Mouse (Mus musculus) neutrophil, adult 65 days (primary cell): ENCODE results near the gene Olfr1029. TPM values are rescaled to one million over a fixed set of nuclear protein-coding genes. Genes with fewer than 3 reads are reported as not detected.

ENCODE experiments used
- total RNA-seq: library from RNA; stranded (reverse); gene quantifications from 2 replicates; pipeline ENCODE4 v1.2.4, GENCODE M21; 2023

The Olfr1029 gene
- not detected in 2 replicates for total RNA-seq

GRCm38 (mm10) chr2:85973595-85973994 lies at the start of gene Olfr1029:
Olfr1029 (plus strand) TSS chr2:85973895.

DNA sequence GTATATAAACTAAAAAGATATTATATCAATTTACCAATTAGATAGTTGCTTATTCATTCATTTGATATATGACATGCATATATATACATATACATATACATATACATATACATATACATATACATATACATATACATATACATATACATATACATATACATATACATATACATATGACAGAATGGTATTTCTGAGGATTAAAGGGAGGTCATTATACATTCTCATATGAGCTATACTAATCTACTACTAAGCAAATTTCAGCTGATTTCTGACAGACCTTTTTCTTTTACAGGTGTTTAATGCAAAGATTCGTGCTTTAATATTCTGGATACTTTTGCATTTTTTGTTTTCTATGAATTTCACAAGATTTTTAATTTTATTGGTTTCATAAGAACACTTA lies 23.6 kb upstream of the Olfr1029 start, which contains the start of gene Olfr1028:
Gene Olfr1028 (plus strand): TSS at position 301 of the 400 bp plus-strand sequence.

GRCm38 (mm10) chr2:85978976-85979375 lies 5.3 kb downstream of the Olfr1029 start, which contains the start of gene Olfr1030:
Olfr1030 (plus strand) TSS chr2:85979276.

DNA sequence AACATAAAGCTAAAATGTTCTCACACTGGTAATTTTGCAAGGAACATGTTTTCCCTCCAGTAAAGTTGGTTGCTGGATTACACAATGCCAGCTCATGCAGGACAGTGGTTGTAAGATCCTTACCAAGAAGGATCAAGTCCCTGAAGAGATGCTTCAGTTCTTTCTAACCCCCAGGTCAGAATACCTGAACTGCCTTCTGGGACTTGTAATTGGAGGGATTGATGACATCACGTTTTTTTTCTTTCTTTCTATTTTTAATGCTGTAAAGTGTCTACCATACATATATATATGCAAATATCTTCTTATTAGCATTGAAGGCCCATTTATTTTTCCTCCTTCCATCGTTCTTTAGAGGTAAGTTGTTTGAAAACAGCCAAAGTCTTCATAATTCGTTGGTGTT lies 16.3 kb downstream of the Olfr1029 start, which contains the start of gene Olfr1031:
Gene Olfr1031 (plus strand): TSS at position 301 of the 400 bp plus-strand sequence.

DNA sequence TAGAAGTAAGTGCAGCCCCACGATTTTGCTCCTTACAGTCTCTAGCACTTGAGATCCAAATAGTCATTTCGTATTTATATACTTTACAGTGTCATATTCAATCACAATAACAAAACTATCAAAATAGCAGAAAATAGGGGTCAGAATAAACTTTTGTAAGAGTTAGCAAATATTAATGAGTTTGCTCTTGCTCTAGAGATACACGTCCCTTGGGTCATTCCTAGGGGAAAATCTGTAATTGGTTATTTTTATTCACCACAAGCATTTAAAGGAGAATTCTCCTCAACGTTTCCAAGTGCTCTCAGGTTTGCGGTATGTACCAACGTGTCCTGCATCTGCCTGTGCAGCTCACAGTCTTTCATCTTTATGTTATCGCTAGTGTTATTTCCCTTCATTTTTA lies 31.5 kb downstream of the Olfr1029 start, which contains the start of gene Olfr1032:
Gene Olfr1032 (plus strand): TSS at position 301 of the 400 bp plus-strand sequence.

GRCm38 (mm10) chr2:86020406-86020805 lies 46.7 kb downstream of the Olfr1029 start, which contains the start of gene Olfr1033:
Olfr1033 (plus strand) TSS chr2:86020633.

Other genes with a start within 250 kb of the Olfr1029 start
- not detected in 2 replicates for gene Olfr1012, start 211.1 kb upstream of the Olfr1029 start, total RNA-seq
- gene Olfr1013, start 206.8 kb upstream of the Olfr1029 start, total RNA-seq: not detected in 2 replicates
- not detected in 2 replicates for gene Olfr1014, start 201.2 kb upstream of the Olfr1029 start, total RNA-seq
- not detected in 2 replicates for gene Olfr1015, start 191.9 kb upstream of the Olfr1029 start, total RNA-seq
- not detected in 2 replicates for gene Olfr1016, start 171.4 kb upstream of the Olfr1029 start, total RNA-seq
- gene Olfr1018, start 155.4 kb upstream of the Olfr1029 start, total RNA-seq: not detected in 2 replicates
- not detected in 2 replicates for gene Olfr1019, start 128.4 kb upstream of the Olfr1029 start, total RNA-seq
- not detected in 2 replicates for gene Olfr1020, start 126.9 kb upstream of the Olfr1029 start, total RNA-seq
- gene Olfr1022, start 105.3 kb upstream of the Olfr1029 start, total RNA-seq: not detected in 2 replicates
- gene Olfr1023, start 88.3 kb upstream of the Olfr1029 start, total RNA-seq: not detected in 2 replicates
- not detected in 2 replicates for gene Olfr1024, start 68.8 kb upstream of the Olfr1029 start, total RNA-seq
- not detected in 2 replicates for gene Olfr1025-ps1, start 58.7 kb upstream of the Olfr1029 start, total RNA-seq
- not detected in 2 replicates for gene Olfr1026, start 52.3 kb upstream of the Olfr1029 start, total RNA-seq
- 0.13 TPM in 1 of 2 replicates, not detected in the other for gene Olfr1028, start 23.5 kb upstream of the Olfr1029 start, total RNA-seq
- not detected in 2 replicates for gene Olfr1030, start 5.4 kb downstream of the Olfr1029 start, total RNA-seq
- gene Olfr1031, start 16.4 kb downstream of the Olfr1029 start, total RNA-seq: not detected in 2 replicates
- not detected in 2 replicates for gene Olfr1032, start 31.6 kb downstream of the Olfr1029 start, total RNA-seq
- gene Olfr1033, start 46.7 kb downstream of the Olfr1029 start, total RNA-seq: not detected in 2 replicates
- gene Olfr1034, start 72.0 kb downstream of the Olfr1029 start, total RNA-seq: not detected in 2 replicates
- not detected in 2 replicates for gene Olfr1036, start 100.1 kb downstream of the Olfr1029 start, total RNA-seq
- not detected in 2 replicates for gene Olfr1037, start 113.5 kb downstream of the Olfr1029 start, total RNA-seq
- gene Olfr1039, start 162.0 kb downstream of the Olfr1029 start, total RNA-seq: not detected in 2 replicates
- gene Olfr1040, start 172.8 kb downstream of the Olfr1029 start, total RNA-seq: not detected in 2 replicates
- gene Olfr1042, start 187.9 kb downstream of the Olfr1029 start, total RNA-seq: not detected in 2 replicates
- gene Olfr1043, start 193.6 kb downstream of the Olfr1029 start, total RNA-seq: not detected in 2 replicates
- gene Olfr1044, start 203.9 kb downstream of the Olfr1029 start, total RNA-seq: not detected in 2 replicates
- not detected in 2 replicates for gene Olfr52, start 211.8 kb downstream of the Olfr1029 start, total RNA-seq
- not detected in 2 replicates for gene Olfr1045, start 229.1 kb downstream of the Olfr1029 start, total RNA-seq
- gene Olfr1046, start 245.4 kb downstream of the Olfr1029 start, total RNA-seq: not detected in 2 replicates